Comparison of ENCODE assay signal across 31 mouse cellular contexts in genomic region chrX:41562296-41563060, GRCm38 (mm10).
DNase-seq lines count a peak whose midpoint lies in the region; ATAC-seq and TF ChIP-seq lines count a peak whose summit lies in the region.
"Had no signal": no experiment of that assay in that cellular context is flagged by ENCODE, and none has a peak within 500 bp of the region (broad histone marks: within the 10 kb centered on the region; RNA-seq: fewer than 3 reads in every experiment).

No protein-coding gene starts in this region.

- H3K4me3 ChIP-seq in liver, adult 2 months (ENCODE audit: insufficient read depth, low read depth, low read length) = no peak overlapping the region
- H3K4me3 ChIP-seq in liver, postnatal 0 days (ENCODE audit: low read depth, low read length) = no peak overlapping the region
- no peak overlapping the region for H3K4me3 ChIP-seq in kidney, postnatal 0 days (replicated peaks; ENCODE audit: low read depth, low read length)
- H3K4me3 ChIP-seq: forebrain, embryonic 13.5 days; heart, embryonic 10.5 days; heart, embryonic 15.5 days; left cerebral cortex, adult 2 months; limb, embryonic 15.5 days; midbrain, embryonic 10.5 days; midbrain, embryonic 15.5 days had no signal

- H3K36me3 ChIP-seq in liver, adult 2 months (ENCODE audit: control insufficient read depth, insufficient read depth, low read length) = no peaks in the 10 kb centered on the region
- H3K36me3 ChIP-seq in liver, postnatal 0 days (replicated peaks; ENCODE audit: insufficient read depth, low read length) = no peaks in the 10 kb centered on the region
- no peaks in the 10 kb centered on the region for H3K36me3 ChIP-seq in kidney, postnatal 0 days (ENCODE audit: insufficient read depth, low read length)
- H3K36me3 ChIP-seq: heart, embryonic 10.5 days; heart, embryonic 15.5 days; limb, embryonic 15.5 days; midbrain, embryonic 10.5 days; midbrain, embryonic 15.5 days had no signal

- no peak for ATAC-seq in liver, postnatal 0 days
- ATAC-seq in kidney, postnatal 0 days (replicated peaks; ENCODE audit: low FRiP score, low read depth) = peak; percentile 72
- ATAC-seq: forebrain, embryonic 13.5 days; midbrain, embryonic 15.5 days; Patski had no signal

- no peaks in the 10 kb centered on the region for H3K9me3 ChIP-seq in liver, postnatal 0 days (ENCODE audit: low read length)
- no peaks in the 10 kb centered on the region for H3K9me3 ChIP-seq in kidney, postnatal 0 days (replicated peaks; ENCODE audit: low read length)
- H3K9me3 ChIP-seq: forebrain, embryonic 13.5 days; heart, embryonic 10.5 days; heart, embryonic 15.5 days; limb, embryonic 15.5 days; midbrain, embryonic 10.5 days; midbrain, embryonic 15.5 days had no signal

- no peaks in the 10 kb centered on the region for H3K79me2 ChIP-seq in liver, adult 2 months (ENCODE audit: control insufficient read depth, insufficient read depth, low read length)

- no peak for TF ChIP-seq CTCF in liver, adult 2 months (IDR thresholded peaks at IDR 0.05; ENCODE audit: low read depth, low read length)
- no peak for TF ChIP-seq CTCF in liver, postnatal 0 days (IDR thresholded peaks at IDR 0.05; ENCODE audit: low read depth)
- no peak for TF ChIP-seq CTCF in kidney, postnatal 0 days (IDR thresholded peaks at IDR 0.05; ENCODE audit: low read depth)

- H3K27ac ChIP-seq in liver, adult 2 months (replicated peaks; ENCODE audit: insufficient read depth, low read depth, low read length) = no peak overlapping the region
- H3K27ac ChIP-seq in liver, postnatal 0 days (ENCODE audit: low read depth) = no peak overlapping the region
- H3K27ac ChIP-seq in kidney, postnatal 0 days = no peak overlapping the region
- H3K27ac ChIP-seq: forebrain, embryonic 13.5 days; heart, embryonic 10.5 days; heart, embryonic 15.5 days; hindbrain, embryonic 14.5 days; left cerebral cortex, adult 2 months; limb, embryonic 15.5 days; liver, embryonic 14.5 days; midbrain, embryonic 10.5 days; midbrain, embryonic 15.5 days; stomach, postnatal 0 days had no signal

- peak; percentile 12 to 70 for DNase-seq in cerebellum, postnatal 14 days
- DNase-seq in cerebellum, adult 9-11 months = no peak
- DNase-seq in liver, adult 2 months (ENCODE audit: extremely low read depth, low read depth, low spot score) = peak; percentile 37
- no peak for DNase-seq in liver, postnatal 0 days
- DNase-seq in kidney, postnatal 0 days (ENCODE audit: low spot score) = peak; percentile 2
- DNase-seq in kidney, postnatal 4 days = peak; percentile 1 to 9
- no peak for DNase-seq in heart, postnatal 25 days (ENCODE audit: low spot score)
- DNase-seq in heart, postnatal 10 days = no peak
- DNase-seq: adrenal gland, postnatal 14 days; cerebellum, adult 11-12 months; cerebellum, postnatal 36 days; gastrocnemius, postnatal 14 days; heart, adult 11 months; heart, postnatal 4 days; lung, embryonic 14.5 days; lung, postnatal 14 days; right cerebral cortex, postnatal 25 days; spleen, adult 18-20 months; thymus, adult 2 months; thymus, postnatal 36 days had no signal

- H3K4me2 ChIP-seq in liver, postnatal 0 days (ENCODE audit: low read depth, low read length) = no peak overlapping the region
- H3K4me2 ChIP-seq in kidney, postnatal 0 days (ENCODE audit: low read length) = no peak overlapping the region
- H3K4me2 ChIP-seq: forebrain, embryonic 13.5 days; heart, embryonic 15.5 days; hindbrain, embryonic 14.5 days; limb, embryonic 15.5 days; lung, embryonic 14.5 days; midbrain, embryonic 15.5 days had no signal

- H3K27me3 ChIP-seq in liver, adult 2 months (ENCODE audit: control insufficient read depth, insufficient read depth, low read length) = no peaks in the 10 kb centered on the region
- H3K27me3 ChIP-seq in liver, postnatal 0 days (ENCODE audit: insufficient read depth, low read length) = no peaks in the 10 kb centered on the region
- no peaks in the 10 kb centered on the region for H3K27me3 ChIP-seq in kidney, postnatal 0 days (ENCODE audit: insufficient read depth, low read length)
- H3K27me3 ChIP-seq: forebrain, embryonic 13.5 days; heart, embryonic 15.5 days; limb, embryonic 15.5 days; midbrain, embryonic 15.5 days had no signal

- no peak overlapping the region for H3K9ac ChIP-seq in liver, adult 2 months (ENCODE audit: low read depth, low read length)
- no peak overlapping the region for H3K9ac ChIP-seq in liver, postnatal 0 days (replicated peaks)
- no peak overlapping the region for H3K9ac ChIP-seq in kidney, postnatal 0 days (ENCODE audit: low read depth, low read length)
- H3K9ac ChIP-seq: forebrain, embryonic 13.5 days; heart, embryonic 15.5 days; hindbrain, embryonic 14.5 days; limb, embryonic 15.5 days; liver, embryonic 14.5 days; lung, embryonic 14.5 days; midbrain, embryonic 15.5 days had no signal

- 48% methylated on average over 6 of the region's 6 CpGs for WGBS in liver, adult 2 months
- 62% methylated on average over 6 of the region's 6 CpGs for WGBS in liver, postnatal 0 days (ENCODE audit: insufficient replicate concordance)
- WGBS in kidney, postnatal 0 days = 64% methylated on average over 6 of the region's 6 CpGs

- intact Hi-C loops in heart, postnatal 25 days (cut with DNase I) = no loop called here
- intact Hi-C loops in heart, postnatal 10 days (cut with DNase I) = no loop called here

- TF ChIP-seq EP300 in liver, postnatal 0 days (IDR thresholded peaks at IDR 0.05; ENCODE audit: low read depth) = no peak

- no peak for TF ChIP-seq POLR2A in liver, adult 2 months (IDR thresholded peaks at IDR 0.05; ENCODE audit: extremely low read depth, insufficient read depth, low read length)

- H3K4me1 ChIP-seq in liver, adult 2 months (ENCODE audit: control insufficient read depth, insufficient read depth, low read length) = no peaks in the 10 kb centered on the region; the same call in 1 of the 2 replicates
- H3K4me1 ChIP-seq in liver, postnatal 0 days (ENCODE audit: insufficient read depth) = no peaks in the 10 kb centered on the region
- no peaks in the 10 kb centered on the region for H3K4me1 ChIP-seq in kidney, postnatal 0 days (replicated peaks; ENCODE audit: insufficient read depth, low read length)
- H3K4me1 ChIP-seq: forebrain, embryonic 13.5 days; heart, embryonic 10.5 days; heart, embryonic 15.5 days; limb, embryonic 15.5 days; midbrain, embryonic 10.5 days; midbrain, embryonic 15.5 days had no signal

Comparison
In these comparisons a context has a peak if more than half of its experiments do, and no peak if none do; other contexts are left out.
1. DNase-seq: peak in cerebellum, postnatal 14 days (2 of 2), liver, adult 2 months (single experiment), kidney, postnatal 0 days (single experiment) and kidney, postnatal 4 days (2 of 2); none in cerebellum, adult 9-11 months (single experiment), liver, postnatal 0 days (single experiment), heart, postnatal 25 days (single experiment) and heart, postnatal 10 days (0 of 2).